Mouse (Mus musculus) left cerebral cortex, adult 18-20 months (tissue): ENCODE measurements at regions not wholly inside any gene's neighbourhood (a gene's known extent, or its start where the extent isn't known, plus 50 kb on each side); places are given as distances from the start of the nearest gene placed in this dataset.

Source experiments
- DNase-seq, 2 experiments: peaks; one replicate each; pipeline ENCODE4 v3.0.0; 2021 to 2022; ENCODE audit warnings: low spot score in 2 of 2, mixed read lengths in 1 of 2

- DNase-seq, result no peak
Observed at GRCm38 (mm10) chr15:61608301-61608731, 685.5 kb upstream of the A1bg start.

GRCm38 (mm10) chr15:61599734-61600133 lies 676.9 kb upstream of the A1bg start:
- no peak for DNase-seq

GRCm38 (mm10) chr15:61596318-61596717 lies 673.5 kb upstream of the A1bg start:
- no peak for DNase-seq

- no peak for DNase-seq
Observed at GRCm38 (mm10) chr15:61588956-61589355, 666.1 kb upstream of the A1bg start.

- no peak for DNase-seq
Observed at GRCm38 (mm10) chr15:61582335-61582734, 659.5 kb upstream of the A1bg start.

- DNase-seq, result no peak
Observed at GRCm38 (mm10) chr15:61563347-61563746, 640.5 kb upstream of the A1bg start.

GRCm38 (mm10) chr15:61562252-61562651 lies 639.4 kb upstream of the A1bg start:
- no peak for DNase-seq

GRCm38 (mm10) chr15:61553908-61554307 lies 631.1 kb upstream of the A1bg start:
- DNase-seq, result no peak

- no peak for DNase-seq
Observed at GRCm38 (mm10) chr15:61553081-61553680, 630.4 kb upstream of the A1bg start.

GRCm38 (mm10) chr15:61551206-61551605 lies 628.4 kb upstream of the A1bg start:
- no peak for DNase-seq

GRCm38 (mm10) chr15:61548400-61548799 lies 625.6 kb upstream of the A1bg start:
- DNase-seq, result no peak

GRCm38 (mm10) chr15:61546608-61547007 lies 623.8 kb upstream of the A1bg start:
- DNase-seq, result no peak

- no peak for DNase-seq
Observed at GRCm38 (mm10) chr15:61544074-61544473, 621.3 kb upstream of the A1bg start.

GRCm38 (mm10) chr15:61541643-61542042 lies 618.8 kb upstream of the A1bg start:
- DNase-seq, result no peak

- no peak for DNase-seq
Observed at GRCm38 (mm10) chr15:61540753-61541421, 618.1 kb upstream of the A1bg start.

- no peak for DNase-seq
Observed at GRCm38 (mm10) chr15:61538930-61539329, 616.1 kb upstream of the A1bg start.

- DNase-seq, result no peak
Observed at GRCm38 (mm10) chr15:61538169-61538755, 615.5 kb upstream of the A1bg start.

GRCm38 (mm10) chr15:61536332-61536716 lies 613.5 kb upstream of the A1bg start:
- no peak for DNase-seq

GRCm38 (mm10) chr15:61535644-61536331 lies 613.0 kb upstream of the A1bg start:
- DNase-seq, result no peak

- no peak for DNase-seq
Observed at GRCm38 (mm10) chr15:61535180-61535579, 612.4 kb upstream of the A1bg start.

GRCm38 (mm10) chr15:61532808-61533207 lies 610.0 kb upstream of the A1bg start:
- no peak for DNase-seq

GRCm38 (mm10) chr15:61532040-61532439 lies 609.2 kb upstream of the A1bg start:
- DNase-seq, result no peak
